Mouse (Mus musculus): ENCODE measurements at regions not wholly inside any gene's neighbourhood (a gene's known extent, or its start where the extent isn't known, plus 50 kb on each side); places are given as distances from the start of the nearest gene placed in this dataset.

GRCm38 (mm10) chr17:81797827-81798376, 59.7 kb upstream of the Slc8a1 start:
- no peak overlapping the region for H3K4me2 ChIP-seq (ENCODE audit: low read depth, low read length, severe bottlenecking)
- H3K27ac ChIP-seq (ENCODE audit: low read depth, low read length): no peak overlapping the region
- DNase-seq (ENCODE audit: low spot score) (no peak), ATAC-seq (replicated peaks; ENCODE audit: low FRiP score) (no peak)
- H3K9me3 ChIP-seq (ENCODE audit: control insufficient read depth, low read length): no peaks in the 10 kb centered on the region
- no peaks in the 10 kb centered on the region for H3K4me1 ChIP-seq (replicated peaks; ENCODE audit: control insufficient read depth, insufficient read depth, low read length)
- H3K27me3 ChIP-seq (ENCODE audit: control insufficient read depth, insufficient read depth, low read length): no peaks in the 10 kb centered on the region
- no peaks in the 10 kb centered on the region for H3K36me3 ChIP-seq (ENCODE audit: control insufficient read depth, insufficient read depth, low read length)
- no peak overlapping the region for H3K9ac ChIP-seq (ENCODE audit: low read length)
- 81% methylated on average over 6 of the region's 6 CpGs for WGBS
- H3K4me3 ChIP-seq (ENCODE audit: low read depth, low read length): no peak overlapping the region

GRCm38 (mm10) chr17:81788781-81789180, 50.6 kb upstream of the Slc8a1 start:
- Histone ChIP-seq H3K27ac (ENCODE audit: low read depth, low read length) (no peak overlapping the region), H3K4me3 (ENCODE audit: low read depth, low read length) (no peak overlapping the region), H3K36me3 (ENCODE audit: control insufficient read depth, insufficient read depth, low read length) (no peaks in the 10 kb centered on the region), H3K27me3 (ENCODE audit: control insufficient read depth, insufficient read depth, low read length) (no peaks in the 10 kb centered on the region), H3K9ac (ENCODE audit: low read length) (no peak overlapping the region), H3K4me1 (replicated peaks; ENCODE audit: control insufficient read depth, insufficient read depth, low read length) (no peaks in the 10 kb centered on the region), H3K4me2 (ENCODE audit: low read depth, low read length, severe bottlenecking) (no peak overlapping the region), H3K9me3 (ENCODE audit: control insufficient read depth, low read length) (no peaks in the 10 kb centered on the region)
- ATAC-seq (replicated peaks; ENCODE audit: low FRiP score) (no peak), DNase-seq (ENCODE audit: low spot score) (no peak)
- 88% methylated on average over 3 of the region's 3 CpGs for WGBS

Data from forebrain, embryonic 11.5 days (tissue).